Mouse (Mus musculus) embryo, embryonic 11 days (tissue): ENCODE data around the gene Epha10.
A peak's percentile ranks its signal among the peaks of the same experiment; 100 is the strongest.
"Not testable (repeated sequence)": the region's sequence is repeated elsewhere in the genome, so short reads cannot be mapped to it uniquely, and the experiment has no call there.

Experiments used
- DNase-seq: peaks from one replicate; pipeline ENCODE4 v3.0.0-alpha.2; 2015

Epha10 gene

GRCm38 (mm10) chr4:124894508-124895428 lies 14.1 kb downstream of the Epha10 start:
- DNase-seq: peak; percentile 62

GRCm38 (mm10) chr4:124898428-124898827 lies 17.7 kb downstream of the Epha10 start:
- peak; percentile 50 for DNase-seq

- no peak for DNase-seq
Observed at GRCm38 (mm10) chr4:124899906-124900305, 19.2 kb downstream of the Epha10 start.

- no peak for DNase-seq
Observed at GRCm38 (mm10) chr4:124905417-124905816, 24.7 kb downstream of the Epha10 start.

- DNase-seq: peak; percentile 83
Observed at GRCm38 (mm10) chr4:124905971-124906822, 25.5 kb downstream of the Epha10 start.

GRCm38 (mm10) chr4:124928102-124928501 lies 47.4 kb downstream of the Epha10 start:
- no peak for DNase-seq

GRCm38 (mm10) chr4:124936613-124937471 lies 56.1 kb downstream of the Epha10 start, which contains the start of gene 9930104L06Rik:
Gene 9930104L06Rik (plus strand): TSS chr4:124937048.
- peak; percentile 97 for DNase-seq

- DNase-seq: not testable (repeated sequence)
Observed at GRCm38 (mm10) chr4:124939211-124939610, 58.5 kb downstream of the Epha10 start, which contains the start of gene Cdca8. Gene Cdca8 (minus strand): TSS chr4:124939311.

GRCm38 (mm10) chr4:124943022-124943421 lies 62.3 kb downstream of the Epha10 start:
- DNase-seq: peak; percentile 80

GRCm38 (mm10) chr4:124943781-124944180 lies 63.1 kb downstream of the Epha10 start:
- no peak for DNase-seq

GRCm38 (mm10) chr4:124944961-124945360 lies 64.3 kb downstream of the Epha10 start:
- DNase-seq: peak; percentile 56

- no peak for DNase-seq
Observed at GRCm38 (mm10) chr4:124949488-124949887, 68.8 kb downstream of the Epha10 start.

GRCm38 (mm10) chr4:124950181-124951035 lies 69.7 kb downstream of the Epha10 start:
- DNase-seq: no peak

GRCm38 (mm10) chr4:124951036-124951433 lies 70.3 kb downstream of the Epha10 start:
- no peak for DNase-seq

- DNase-seq: no peak
Observed at GRCm38 (mm10) chr4:124953546-124953945, 72.8 kb downstream of the Epha10 start.

- DNase-seq: no peak
Observed at GRCm38 (mm10) chr4:124957284-124957683, 76.6 kb downstream of the Epha10 start.

- no peak for DNase-seq
Observed at GRCm38 (mm10) chr4:124959062-124959461, 78.4 kb downstream of the Epha10 start.

GRCm38 (mm10) chr4:124960940-124961339 lies 80.2 kb downstream of the Epha10 start:
- DNase-seq: no peak

- DNase-seq: no peak
Observed at GRCm38 (mm10) chr4:124962576-124962975, 81.9 kb downstream of the Epha10 start.

GRCm38 (mm10) chr4:124964912-124965599 lies 84.4 kb downstream of the Epha10 start:
- peak; percentile 76 for DNase-seq
